Mouse (Mus musculus): ENCODE measurements around the gene 1700025G04Rik. TPM values are rescaled to one million over a fixed set of nuclear protein-coding genes. Genes with fewer than 3 reads are reported as not detected.

The 1700025G04Rik gene
- polyA plus RNA-seq, 1 experiment from 2014 or later, result 45.1 TPM

- peaks cover 71% of the 10 kb centered on the region for H3K4me1 ChIP-seq (replicated peaks)
- H3K4me2 ChIP-seq, result no peak overlapping the region
- 18% methylated on average over 10 of the region's 10 CpGs for WGBS
- no peaks in the 10 kb centered on the region for H3K27me3 ChIP-seq
- H3K27ac ChIP-seq (replicated peaks), result peak overlapping the region; percentile 86
- H3K9me3 ChIP-seq, result no peaks in the 10 kb centered on the region
- 0 out of 2 replicates have a peak overlapping the region, but pooled peaks have one; percentile 43 for H3K9ac ChIP-seq
- no peaks in the 10 kb centered on the region for H3K36me3 ChIP-seq
- no peak overlapping the region for H3K4me3 ChIP-seq
- peak; percentile 77 for ATAC-seq (ENCODE audit: low read depth)
These were observed 145.3 kb downstream of the 1700025G04Rik start for GRCm38 (mm10) chr1:151944457-151945223.

- Histone ChIP-seq H3K36me3 (no peaks in the 10 kb centered on the region), H3K27ac (replicated peaks) (peak overlapping the region; percentile 86), H3K4me2 (no peak overlapping the region), H3K4me3 (no peak overlapping the region), H3K9ac (0 out of 2 replicates have a peak overlapping the region, but pooled peaks have one; percentile 41), H3K9me3 (no peaks in the 10 kb centered on the region), H3K4me1 (replicated peaks) (peaks cover 73% of the 10 kb centered on the region), H3K27me3 (no peaks in the 10 kb centered on the region)
- WGBS, result 24% methylated on average over 8 of the region's 8 CpGs
- peak; percentile 36; the same call in 1 of the 2 replicates for ATAC-seq (ENCODE audit: low read depth)
These were observed 146.2 kb downstream of the 1700025G04Rik start for GRCm38 (mm10) chr1:151943681-151944237.

- 0 out of 2 replicates have a peak overlapping the region, but pooled peaks have one; percentile 9 for H3K9ac ChIP-seq
- no peak overlapping the region for H3K4me3 ChIP-seq
- peaks cover 69% of the 10 kb centered on the region for H3K4me1 ChIP-seq (replicated peaks)
- H3K27me3 ChIP-seq, result no peaks in the 10 kb centered on the region
- ATAC-seq (ENCODE audit: low read depth), result no peak
- H3K4me2 ChIP-seq, result no peak overlapping the region
- peak overlapping the region; percentile 86 for H3K27ac ChIP-seq (replicated peaks)
- H3K9me3 ChIP-seq, result no peaks in the 10 kb centered on the region
- 37% methylated on average over 11 of the region's 11 CpGs for WGBS
- H3K36me3 ChIP-seq, result no peaks in the 10 kb centered on the region
These were observed 146.8 kb downstream of the 1700025G04Rik start for GRCm38 (mm10) chr1:151942972-151943654.

GRCm38 (mm10) chr1:151939987-151940386, 149.9 kb downstream of the 1700025G04Rik start:
- WGBS, result 61% methylated on average over 8 of the region's 8 CpGs
- Histone ChIP-seq H3K9ac (no peak overlapping the region), H3K9me3 (no peaks in the 10 kb centered on the region), H3K4me2 (no peak overlapping the region), H3K36me3 (no peaks in the 10 kb centered on the region), H3K4me1 (replicated peaks) (peaks cover 40% of the 10 kb centered on the region), H3K27me3 (no peaks in the 10 kb centered on the region), H3K27ac (replicated peaks) (no peak overlapping the region), H3K4me3 (no peak overlapping the region)
- no peak for ATAC-seq (ENCODE audit: low read depth)

- Histone ChIP-seq H3K9ac (no peak overlapping the region), H3K4me3 (no peak overlapping the region), H3K27ac (replicated peaks) (no peak overlapping the region), H3K9me3 (no peaks in the 10 kb centered on the region), H3K4me2 (no peak overlapping the region), H3K36me3 (no peaks in the 10 kb centered on the region), H3K4me1 (replicated peaks) (peaks cover 35% of the 10 kb centered on the region), H3K27me3 (no peaks in the 10 kb centered on the region)
- no peak for ATAC-seq (ENCODE audit: low read depth)
- 51% methylated on average over 6 of the region's 6 CpGs for WGBS
These were observed 150.4 kb downstream of the 1700025G04Rik start for GRCm38 (mm10) chr1:151939510-151939909.

GRCm38 (mm10) chr1:151933605-151934004, 156.3 kb downstream of the 1700025G04Rik start:
- no peaks in the 10 kb centered on the region for H3K36me3 ChIP-seq
- H3K4me3 ChIP-seq, result no peak overlapping the region
- H3K9me3 ChIP-seq, result no peaks in the 10 kb centered on the region
- H3K4me1 ChIP-seq (replicated peaks), result peaks cover 46% of the 10 kb centered on the region
- H3K27me3 ChIP-seq, result no peaks in the 10 kb centered on the region
- H3K9ac ChIP-seq, result no peak overlapping the region
- WGBS, result 83% methylated on average over 6 of the region's 6 CpGs
- H3K4me2 ChIP-seq, result no peak overlapping the region
- no peak for ATAC-seq (ENCODE audit: low read depth)
- no peak overlapping the region for H3K27ac ChIP-seq (replicated peaks)

GRCm38 (mm10) chr1:151926826-151927225, 163.1 kb downstream of the 1700025G04Rik start:
- H3K4me1 ChIP-seq (replicated peaks), result peaks cover 56% of the 10 kb centered on the region
- no peaks in the 10 kb centered on the region for H3K9me3 ChIP-seq
- WGBS, result 65% methylated on average over 8 of the region's 8 CpGs

GRCm38 (mm10) chr1:151926141-151926540, 163.8 kb downstream of the 1700025G04Rik start:
- H3K27ac ChIP-seq (replicated peaks), result peak overlapping the region; percentile 20; the same call in 1 of the 2 replicates
- H3K4me3 ChIP-seq, result no peak overlapping the region
- no peaks in the 10 kb centered on the region for H3K9me3 ChIP-seq
- H3K9ac ChIP-seq, result no peak overlapping the region
- H3K4me2 ChIP-seq, result no peak overlapping the region
- no peaks in the 10 kb centered on the region for H3K36me3 ChIP-seq
- no peaks in the 10 kb centered on the region for H3K27me3 ChIP-seq
- 83% methylated on average over 4 of the region's 4 CpGs for WGBS
- peaks cover 53% of the 10 kb centered on the region for H3K4me1 ChIP-seq (replicated peaks)
- no peak for ATAC-seq (ENCODE audit: low read depth)

More at GRCm38 (mm10) chr1:151926826-151927225, 163.1 kb downstream of the 1700025G04Rik start:
- Histone ChIP-seq H3K4me3 (no peak overlapping the region), H3K27me3 (no peaks in the 10 kb centered on the region), H3K36me3 (no peaks in the 10 kb centered on the region), H3K27ac (replicated peaks) (0 out of 2 replicates have a peak overlapping the region, but pooled peaks have one; percentile 25), H3K9ac (no peak overlapping the region), H3K4me2 (no peak overlapping the region)
- ATAC-seq (ENCODE audit: low read depth), result no peak

GRCm38 (mm10) chr1:151925738-151926137, 164.2 kb downstream of the 1700025G04Rik start:
- ATAC-seq (ENCODE audit: low read depth), result no peak
- WGBS, result 69% methylated on average over 7 of the region's 7 CpGs

GRCm38 (mm10) chr1:151918806-151919357, 171.0 kb downstream of the 1700025G04Rik start:
- H3K9ac ChIP-seq, result 0 out of 2 replicates have a peak overlapping the region, but pooled peaks have one; percentile 22

More at GRCm38 (mm10) chr1:151925738-151926137, 164.2 kb downstream of the 1700025G04Rik start:
- Histone ChIP-seq H3K4me1 (replicated peaks) (peaks cover 51% of the 10 kb centered on the region), H3K4me2 (no peak overlapping the region), H3K27me3 (no peaks in the 10 kb centered on the region), H3K4me3 (no peak overlapping the region), H3K9ac (no peak overlapping the region), H3K27ac (replicated peaks) (peak overlapping the region; percentile 20), H3K9me3 (no peaks in the 10 kb centered on the region), H3K36me3 (no peaks in the 10 kb centered on the region)

GRCm38 (mm10) chr1:151917736-151918135, 172.2 kb downstream of the 1700025G04Rik start:
- no peak overlapping the region for H3K4me3 ChIP-seq
- H3K4me2 ChIP-seq, result no peak overlapping the region
- 92% methylated on average over 3 of the region's 3 CpGs for WGBS
- H3K27me3 ChIP-seq, result no peaks in the 10 kb centered on the region
- H3K9ac ChIP-seq, result no peak overlapping the region
- no peaks in the 10 kb centered on the region for H3K36me3 ChIP-seq
- 0 out of 2 replicates have a peak overlapping the region, but pooled peaks have one; percentile 14 for H3K27ac ChIP-seq (replicated peaks)
- H3K4me1 ChIP-seq (replicated peaks), result peaks cover 33% of the 10 kb centered on the region
- no peaks in the 10 kb centered on the region for H3K9me3 ChIP-seq
- ATAC-seq (ENCODE audit: low read depth), result no peak

More at GRCm38 (mm10) chr1:151918806-151919357, 171.0 kb downstream of the 1700025G04Rik start:
- H3K4me2 ChIP-seq, result no peak overlapping the region
- no peaks in the 10 kb centered on the region for H3K9me3 ChIP-seq
- no peak overlapping the region for H3K4me3 ChIP-seq
- peak; percentile 32; the same call in 1 of the 2 replicates for ATAC-seq (ENCODE audit: low read depth)
- no peaks in the 10 kb centered on the region for H3K36me3 ChIP-seq
- peak overlapping the region; percentile 29; the same call in 1 of the 2 replicates for H3K27ac ChIP-seq (replicated peaks)
- H3K27me3 ChIP-seq, result no peaks in the 10 kb centered on the region
- WGBS, result 52% methylated on average over 9 of the region's 9 CpGs
- H3K4me1 ChIP-seq (replicated peaks), result peaks cover 33% of the 10 kb centered on the region
